Mouse (Mus musculus) liver, embryonic 16.5 days (tissue): ENCODE data around the gene Calml3. TPM values are rescaled to one million over a fixed set of nuclear protein-coding genes. Genes with fewer than 3 reads are reported as not detected.

ENCODE experiments used
- ATAC-seq: fragments of 200-750 bp; cut with Nextera tagmentation; 2 replicates; pipeline ENCODE4 v1.8.0; 2017; ENCODE audit warnings: low read depth, mild to moderate bottlenecking, moderate number of reproducible peaks, moderate library complexity
- H3K27ac ChIP-seq: fragments of 300-500 bp; sonication (generic); 2 replicates; pipeline ENCODE4 v1.5.1; 2014; ENCODE audit warnings: mild to moderate bottlenecking, low read length
- H3K27me3 ChIP-seq: fragments of 300-500 bp; sonication (generic); 2 replicates; pipeline ENCODE4 v1.6.1; 2014; ENCODE audit warnings: low read depth, low read length, mixed read lengths; ENCODE audit not compliant: control insufficient read depth, insufficient read depth
- H3K36me3 ChIP-seq: fragments of 300-500 bp; sonication (generic); 2 replicates; pipeline ENCODE4 v1.6.1; 2014; ENCODE audit warnings: mild to moderate bottlenecking; ENCODE audit not compliant: control insufficient read depth, insufficient read depth
- H3K4me1 ChIP-seq: fragments of 300-500 bp; sonication (generic); 2 replicates; pipeline ENCODE4 v1.6.1; 2014; ENCODE audit warnings: low read depth, low read length, mixed read lengths; ENCODE audit not compliant: control insufficient read depth
- H3K4me2 ChIP-seq: fragments of 300-500 bp; sonication (generic); 2 replicates; pipeline ENCODE4 v1.6.1; 2014; ENCODE audit warnings: low read depth, low read length, mixed read lengths
- H3K4me3 ChIP-seq: fragments of 300-500 bp; sonication (generic); 2 replicates; pipeline ENCODE4 v1.5.1; 2014; ENCODE audit warnings: low read depth, mild to moderate bottlenecking, low read length
- H3K9ac ChIP-seq: fragments of 300-500 bp; sonication (generic); 2 replicates; pipeline ENCODE4 v1.6.1; 2014; ENCODE audit warnings: low read depth, low read length
- H3K9me3 ChIP-seq: fragments of 300-500 bp; sonication (generic); replicated peaks from 2 replicates; pipeline ENCODE4 v1.6.1; 2016; ENCODE audit warnings: low read length; ENCODE audit not compliant: control insufficient read depth
- WGBS: fragments of 180-500 bp; shearing (Covaris S2); extraction: QIAGEN DNeasy Blood & Tissue Kit; methylation state at CpG from one replicate; pipeline ENCODE4 v1.1.7; 2014; ENCODE audit not compliant: insufficient replicate concordance; 5-methylcytosine and 5-hydroxymethylcytosine counted together
- polyA plus RNA-seq: library from polyadenylated mRNA; unstranded; fragments of >200 nt; fragmentation: Nextera tagmentation; extraction: Ambion mirVana; gene quantifications from 2 replicates; pipeline ENCODE4 v1.2.1, GENCODE M21; 2015

Gene Calml3
- polyA plus RNA-seq, 1 experiment from 2014 or later: not detected

- no peaks in the 10 kb centered on the region for H3K36me3 ChIP-seq
- no peak for ATAC-seq
- no peak overlapping the region for H3K4me2 ChIP-seq
- H3K9me3 ChIP-seq: no peaks in the 10 kb centered on the region
- H3K27ac ChIP-seq: no peak overlapping the region
- no peaks in the 10 kb centered on the region for H3K27me3 ChIP-seq
- H3K9ac ChIP-seq: no peak overlapping the region
- 59% methylated on average over 4 of the region's 4 CpGs for WGBS
- H3K4me1 ChIP-seq: no peaks in the 10 kb centered on the region
- H3K4me3 ChIP-seq: no peak overlapping the region
Observed at GRCm38 (mm10) chr13:3774991-3775390, 29.1 kb downstream of the Calml3 start.

GRCm38 (mm10) chr13:3774280-3774679, 29.8 kb downstream of the Calml3 start:
- H3K36me3 ChIP-seq: no peaks in the 10 kb centered on the region
- no peaks in the 10 kb centered on the region for H3K4me1 ChIP-seq
- H3K4me3 ChIP-seq: no peak overlapping the region
- no peak overlapping the region for H3K9ac ChIP-seq
- 58% methylated on average over 3 of the region's 3 CpGs for WGBS
- H3K27me3 ChIP-seq: no peaks in the 10 kb centered on the region
- no peaks in the 10 kb centered on the region for H3K9me3 ChIP-seq
- no peak overlapping the region for H3K4me2 ChIP-seq
- ATAC-seq: no peak
- H3K27ac ChIP-seq: no peak overlapping the region

- H3K4me3 ChIP-seq: no peak overlapping the region
- H3K27ac ChIP-seq: no peak overlapping the region
- no peak for ATAC-seq
- no peaks in the 10 kb centered on the region for H3K27me3 ChIP-seq
- 75% methylated on average over 2 of the region's 2 CpGs for WGBS
- H3K4me2 ChIP-seq: no peak overlapping the region
- no peaks in the 10 kb centered on the region; the same call in 1 of the 2 replicates for H3K4me1 ChIP-seq
- H3K36me3 ChIP-seq: no peaks in the 10 kb centered on the region
- no peak overlapping the region for H3K9ac ChIP-seq
- H3K9me3 ChIP-seq: no peaks in the 10 kb centered on the region
Observed at GRCm38 (mm10) chr13:3773149-3773688, 30.9 kb downstream of the Calml3 start.

GRCm38 (mm10) chr13:3771221-3771620, 32.9 kb downstream of the Calml3 start:
- Histone ChIP-seq H3K4me1 (no peaks in the 10 kb centered on the region; the same call in 1 of the 2 replicates), H3K9me3 (no peaks in the 10 kb centered on the region), H3K27ac (no peak overlapping the region), H3K4me2 (no peak overlapping the region), H3K36me3 (no peaks in the 10 kb centered on the region), H3K4me3 (no peak overlapping the region), H3K9ac (no peak overlapping the region), H3K27me3 (no peaks in the 10 kb centered on the region)
- WGBS: 72% methylated on average over 5 of the region's 5 CpGs
- no peak for ATAC-seq

- no peaks in the 10 kb centered on the region; the same call in 1 of the 2 replicates for H3K4me1 ChIP-seq
- ATAC-seq: no peak
- H3K27me3 ChIP-seq: no peaks in the 10 kb centered on the region
- H3K27ac ChIP-seq: no peak overlapping the region
- H3K4me2 ChIP-seq: no peak overlapping the region
- H3K4me3 ChIP-seq: no peak overlapping the region
- H3K9me3 ChIP-seq: no peaks in the 10 kb centered on the region
- no peak overlapping the region for H3K9ac ChIP-seq
- 55% methylated on average over 11 of the region's 11 CpGs for WGBS
- H3K36me3 ChIP-seq: no peaks in the 10 kb centered on the region
Observed at GRCm38 (mm10) chr13:3770170-3771024, 33.7 kb downstream of the Calml3 start.

GRCm38 (mm10) chr13:3769531-3769930, 34.6 kb downstream of the Calml3 start:
- Histone ChIP-seq H3K9me3 (no peaks in the 10 kb centered on the region), H3K4me3 (no peak overlapping the region), H3K27ac (no peak overlapping the region), H3K4me1 (no peaks in the 10 kb centered on the region; the same call in 1 of the 2 replicates), H3K27me3 (no peaks in the 10 kb centered on the region), H3K36me3 (no peaks in the 10 kb centered on the region), H3K4me2 (no peak overlapping the region), H3K9ac (no peak overlapping the region)
- ATAC-seq: no peak
- WGBS: 51% methylated on average over 3 of the region's 3 CpGs

GRCm38 (mm10) chr13:3768621-3769020, 35.5 kb downstream of the Calml3 start:
- WGBS: 11% methylated on average over 3 of the region's 3 CpGs
- no peaks in the 10 kb centered on the region; the same call in 1 of the 2 replicates for H3K4me1 ChIP-seq
- ATAC-seq: no peak
- H3K27ac ChIP-seq: no peak overlapping the region
- H3K36me3 ChIP-seq: no peaks in the 10 kb centered on the region
- H3K9ac ChIP-seq: no peak overlapping the region
- no peak overlapping the region for H3K4me3 ChIP-seq
- no peaks in the 10 kb centered on the region for H3K9me3 ChIP-seq
- no peak overlapping the region for H3K4me2 ChIP-seq
- no peaks in the 10 kb centered on the region for H3K27me3 ChIP-seq

- Histone ChIP-seq H3K27ac (no peak overlapping the region), H3K9ac (no peak overlapping the region), H3K4me2 (no peak overlapping the region), H3K36me3 (no peaks in the 10 kb centered on the region), H3K4me3 (no peak overlapping the region), H3K9me3 (no peaks in the 10 kb centered on the region), H3K4me1 (no peaks in the 10 kb centered on the region; the same call in 1 of the 2 replicates), H3K27me3 (no peaks in the 10 kb centered on the region)
- ATAC-seq: no peak
Observed at GRCm38 (mm10) chr13:3767086-3767485, 37.0 kb downstream of the Calml3 start.

- H3K27ac ChIP-seq: no peak overlapping the region
- H3K4me3 ChIP-seq: no peak overlapping the region
- H3K9ac ChIP-seq: no peak overlapping the region
- H3K4me2 ChIP-seq: no peak overlapping the region
- no peak for ATAC-seq
- H3K27me3 ChIP-seq: no peaks in the 10 kb centered on the region
- H3K9me3 ChIP-seq: no peaks in the 10 kb centered on the region
- 67% methylated on average over 4 of the region's 4 CpGs for WGBS
- H3K4me1 ChIP-seq: no peaks in the 10 kb centered on the region; the same call in 1 of the 2 replicates
- H3K36me3 ChIP-seq: no peaks in the 10 kb centered on the region
Observed at GRCm38 (mm10) chr13:3765781-3766180, 38.3 kb downstream of the Calml3 start.
